Mouse (Mus musculus): Measurements from ENCODE around the gene Atp6v1d. TPM values are rescaled to one million over a fixed set of nuclear protein-coding genes. Genes with fewer than 3 reads are reported as not detected.

Atp6v1d gene
- polyA plus RNA-seq, 1 experiment = 83.9 TPM

DNA sequence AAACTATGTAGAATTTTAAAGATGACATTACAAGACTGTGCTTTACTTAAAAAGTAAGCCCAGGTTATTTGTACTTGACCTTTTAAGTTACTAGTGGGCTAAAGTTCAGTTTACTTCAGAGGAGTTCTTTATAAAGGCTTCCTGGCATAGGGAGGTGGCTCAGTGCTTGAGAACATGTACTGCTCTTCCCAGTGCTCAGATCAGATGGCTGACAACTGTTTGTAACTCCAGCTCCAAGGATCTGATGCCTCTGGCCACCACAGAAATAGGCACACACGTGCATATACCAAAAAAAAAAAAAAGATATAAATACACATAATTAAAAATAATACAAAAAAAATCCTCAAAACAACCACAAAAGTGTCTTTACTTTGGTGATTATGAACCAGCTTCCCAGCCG lies 70.6 kb downstream of the Atp6v1d start:
- Histone ChIP-seq H3K9me3 (replicated peaks; ENCODE audit: control insufficient read depth, insufficient read depth, low read length, poor library complexity, severe bottlenecking) (no peaks in the 10 kb centered on the region), H3K4me1 (ENCODE audit: control insufficient read depth, insufficient read depth, low read length) (no peaks in the 10 kb centered on the region), H3K27me3 (ENCODE audit: control insufficient read depth, insufficient read depth, low read length, poor library complexity, severe bottlenecking) (no peaks in the 10 kb centered on the region), H3K36me3 (ENCODE audit: control insufficient read depth, insufficient read depth, low read length, poor library complexity, severe bottlenecking) (no peaks in the 10 kb centered on the region), H3K4me3 (ENCODE audit: low read depth, low read length) (no peak overlapping the region), H3K9ac (ENCODE audit: low read depth, poor library complexity, severe bottlenecking) (no peak overlapping the region), H3K27ac (ENCODE audit: insufficient read depth, low read length) (no peak overlapping the region)
- TF ChIP-seq EP300 (IDR thresholded peaks at IDR 0.05; ENCODE audit: insufficient read depth, low read depth, low read length) (no peak), CTCF (IDR thresholded peaks at IDR 0.05; ENCODE audit: low read depth, low read length) (no peak), POLR2A (IDR thresholded peaks at IDR 0.05; ENCODE audit: insufficient read depth, low read length) (no peak)

Other genes with a start within 250 kb of the Atp6v1d start
- not detected in 2 replicates for gene Fam71d, start 170.1 kb downstream of the Atp6v1d start, polyA plus RNA-seq (2011; ENCODE audit: insufficient read depth, insufficient read length, low read depth, missing spikeins)
- gene Mpp5, start 112.7 kb downstream of the Atp6v1d start, polyA plus RNA-seq (2011; ENCODE audit: insufficient read depth, insufficient read length, low read depth, missing spikeins) = 54.3 and 58.8 TPM in 2 replicates
- 214 and 231 TPM in 2 replicates for gene Eif2s1, start 181 bp upstream of the Atp6v1d start, polyA plus RNA-seq (2011; ENCODE audit: insufficient read depth, insufficient read length, low read depth, missing spikeins)
- gene Plek2, start 45.3 kb upstream of the Atp6v1d start, polyA plus RNA-seq (2011; ENCODE audit: insufficient read depth, insufficient read length, low read depth, missing spikeins) = 3.0 and 4.1 TPM in 2 replicates
- gene Tmem229b, start 146.0 kb upstream of the Atp6v1d start, polyA plus RNA-seq (2011; ENCODE audit: insufficient read depth, insufficient read length, low read depth, missing spikeins) = 1.4 and 2.3 TPM in 2 replicates
- 34.1 and 39.3 TPM in 2 replicates for gene Plekhh1, start 167.5 kb upstream of the Atp6v1d start, polyA plus RNA-seq (2011; ENCODE audit: insufficient read depth, insufficient read length, low read depth, missing spikeins)
- 12.9 and 13.5 TPM in 2 replicates for gene Pigh, start 228.0 kb upstream of the Atp6v1d start, polyA plus RNA-seq (2011; ENCODE audit: insufficient read depth, insufficient read length, low read depth, missing spikeins)